Mouse (Mus musculus) testis, postnatal 10 days (tissue): ENCODE data around the gene Capn5.
A peak's percentile ranks its signal among the peaks of the same experiment; 100 is the strongest.
"Not testable (repeated sequence)": the region's sequence is repeated elsewhere in the genome, so short reads cannot be mapped to it uniquely, and the experiment has no call there.

Experiments used
- DNase-seq: peaks from one replicate; pipeline ENCODE4 v3.0.0; 2021; ENCODE audit warnings: low spot score

The Capn5 gene

DNA sequence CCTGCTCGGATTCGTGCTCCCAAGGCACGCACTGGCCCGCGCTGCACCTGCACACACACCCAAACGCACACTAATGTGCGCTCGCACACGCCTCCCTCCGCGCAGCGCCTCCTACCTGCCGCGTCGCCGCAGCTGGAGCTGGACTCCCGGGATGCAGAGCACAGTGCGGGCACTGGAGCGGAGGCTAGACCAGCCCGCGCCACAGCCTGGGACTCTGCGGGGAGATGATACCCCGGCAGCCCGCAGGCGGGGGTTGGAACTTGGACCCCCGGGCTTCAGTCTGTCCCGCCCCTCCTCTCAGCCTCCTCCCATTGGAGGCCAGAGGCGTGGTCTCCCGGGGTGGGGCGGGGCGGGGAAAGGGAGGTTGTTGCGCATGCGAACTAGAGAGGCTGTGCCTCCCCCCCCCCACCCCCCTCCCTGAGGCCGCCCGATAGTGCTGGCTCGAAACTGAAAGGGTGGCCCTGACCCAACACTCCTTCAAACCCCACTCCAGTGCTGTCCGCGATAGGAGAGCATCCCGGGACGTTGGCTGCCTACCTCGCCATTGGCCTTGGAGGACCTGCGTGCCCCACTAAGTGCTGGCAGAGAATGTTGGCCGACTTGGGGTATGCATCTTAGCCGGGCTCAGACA lies at the start of gene Capn5:
TSS of gene Capn5 (minus strand) at position 346 of the 631 bp plus-strand sequence.
- peak; percentile 73 for DNase-seq

DNA sequence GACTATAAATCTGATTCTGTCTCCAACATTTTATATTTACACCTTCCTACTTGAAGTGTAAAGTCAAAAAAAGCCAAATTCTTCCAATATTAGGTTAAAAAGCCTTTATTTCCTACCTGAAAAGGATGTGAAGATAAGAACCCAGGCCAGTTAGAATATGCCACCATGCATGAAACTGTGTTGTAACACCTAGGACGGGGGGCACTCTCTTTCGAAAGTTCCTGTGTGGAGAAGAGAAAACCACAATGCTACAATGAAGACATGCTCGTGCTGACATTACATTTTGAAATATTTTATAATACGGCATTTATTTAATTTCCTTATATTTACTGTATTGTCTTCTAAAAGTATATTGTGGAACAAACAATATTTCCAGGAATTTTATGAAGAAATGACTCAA lies 45.7 kb upstream of the Capn5 start:
- no peak for DNase-seq

DNA sequence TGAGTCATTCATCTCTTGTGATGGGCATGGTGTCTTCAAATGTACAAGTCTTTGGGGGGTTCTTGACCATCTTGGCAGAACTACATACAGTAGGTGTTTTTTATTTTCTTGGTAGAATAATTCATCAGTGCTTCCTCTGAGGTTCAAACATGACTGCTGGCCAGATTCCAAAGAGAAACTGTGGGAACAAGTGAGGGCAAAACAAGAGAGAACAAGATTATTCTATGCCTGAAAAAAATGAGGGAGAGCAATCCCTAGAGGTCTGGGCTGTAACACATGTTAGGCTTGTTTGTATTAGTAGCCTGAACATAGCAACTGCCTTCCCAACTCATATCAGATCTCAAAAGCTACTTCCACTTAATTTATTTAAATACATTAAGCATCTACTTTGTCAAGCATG lies 38.6 kb upstream of the Capn5 start:
- DNase-seq: no peak

DNA sequence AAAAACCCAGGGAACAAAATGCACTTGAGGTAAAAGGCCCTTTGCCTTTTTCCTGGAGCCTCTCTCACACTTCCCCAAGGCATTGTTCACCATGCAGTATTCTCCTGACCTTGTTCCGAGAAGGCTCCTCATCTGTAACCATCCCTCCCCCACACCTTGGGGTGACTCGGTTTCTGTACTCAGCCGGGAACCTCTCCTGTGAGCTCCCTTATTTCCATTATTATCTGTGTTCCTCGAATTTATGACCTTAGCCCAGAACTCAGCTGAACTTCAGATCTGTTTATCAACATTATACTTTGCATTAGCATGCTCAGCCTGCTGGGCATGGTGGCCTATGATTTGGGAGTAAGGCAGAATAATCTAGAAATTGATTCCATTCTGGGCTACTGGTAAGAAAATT lies 24.9 kb upstream of the Capn5 start:
- no peak for DNase-seq

DNA sequence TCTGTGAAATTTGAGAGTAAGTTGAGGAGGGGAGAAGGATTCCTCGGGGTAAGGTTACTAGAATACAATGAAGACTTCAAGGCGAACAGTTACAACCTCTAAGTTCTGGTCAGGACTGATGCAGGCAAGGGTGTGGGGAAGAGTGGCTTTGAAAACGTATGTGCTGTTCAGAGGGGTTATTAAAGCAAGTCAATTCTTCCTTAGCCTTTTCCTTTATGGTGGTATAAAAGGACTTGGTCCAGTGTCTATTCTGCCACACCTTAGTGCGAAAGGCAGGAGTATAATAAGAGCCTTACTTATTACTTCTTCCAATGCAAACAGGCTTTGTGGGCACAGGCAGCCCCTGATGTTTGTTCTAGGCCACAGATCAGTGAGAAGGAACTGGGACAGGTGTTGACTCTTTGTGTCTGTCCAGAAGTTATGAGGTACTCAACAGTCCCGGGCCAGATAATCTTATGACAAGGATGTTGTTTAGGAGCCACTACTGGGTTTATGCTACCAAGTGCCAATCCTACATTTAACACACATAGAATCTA lies 23.5 kb upstream of the Capn5 start:
- DNase-seq: no peak

DNA sequence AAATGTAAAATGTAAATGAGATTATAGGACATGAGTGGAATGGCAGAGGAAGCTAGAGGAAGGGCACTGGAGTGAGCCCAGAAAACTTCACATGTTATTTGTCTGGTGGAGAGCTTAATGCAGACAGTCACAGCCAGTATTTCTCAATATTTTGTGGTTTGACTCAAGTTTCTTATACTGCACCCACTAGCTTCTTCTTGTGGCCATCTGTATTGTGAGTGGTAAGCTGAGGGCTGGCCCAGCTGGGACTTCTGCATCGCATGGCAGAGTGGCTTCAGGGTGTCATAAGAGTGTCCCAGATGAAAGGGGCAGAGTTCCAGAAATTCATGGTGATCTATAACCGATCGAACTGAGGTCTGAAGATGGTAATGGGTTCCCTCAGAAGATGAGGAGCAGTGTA lies 22.3 kb upstream of the Capn5 start:
- DNase-seq: no peak

DNA sequence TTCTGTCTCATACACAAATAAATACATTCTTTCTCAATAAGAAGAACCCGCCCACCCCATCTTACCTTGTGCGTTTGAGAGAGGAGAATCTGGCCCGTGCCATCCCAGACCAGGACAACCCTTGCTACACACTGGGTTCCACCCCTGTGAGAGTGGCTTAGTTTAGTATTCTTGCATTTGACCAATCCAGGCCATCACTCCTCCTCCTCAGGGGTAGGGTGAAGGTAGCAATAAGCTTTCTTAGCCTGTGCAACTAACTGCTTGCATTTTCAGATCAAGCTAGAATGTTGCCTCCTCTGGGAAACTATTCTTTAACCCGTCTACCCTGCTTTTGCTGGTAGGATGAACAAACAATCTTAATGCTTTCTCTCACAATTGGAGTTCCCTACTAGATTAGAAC lies 21.3 kb upstream of the Capn5 start, which contains the start of gene B3gnt6:
TSS of gene B3gnt6 (minus strand) at position 101 of the 400 bp plus-strand sequence.
- DNase-seq: no peak

DNA sequence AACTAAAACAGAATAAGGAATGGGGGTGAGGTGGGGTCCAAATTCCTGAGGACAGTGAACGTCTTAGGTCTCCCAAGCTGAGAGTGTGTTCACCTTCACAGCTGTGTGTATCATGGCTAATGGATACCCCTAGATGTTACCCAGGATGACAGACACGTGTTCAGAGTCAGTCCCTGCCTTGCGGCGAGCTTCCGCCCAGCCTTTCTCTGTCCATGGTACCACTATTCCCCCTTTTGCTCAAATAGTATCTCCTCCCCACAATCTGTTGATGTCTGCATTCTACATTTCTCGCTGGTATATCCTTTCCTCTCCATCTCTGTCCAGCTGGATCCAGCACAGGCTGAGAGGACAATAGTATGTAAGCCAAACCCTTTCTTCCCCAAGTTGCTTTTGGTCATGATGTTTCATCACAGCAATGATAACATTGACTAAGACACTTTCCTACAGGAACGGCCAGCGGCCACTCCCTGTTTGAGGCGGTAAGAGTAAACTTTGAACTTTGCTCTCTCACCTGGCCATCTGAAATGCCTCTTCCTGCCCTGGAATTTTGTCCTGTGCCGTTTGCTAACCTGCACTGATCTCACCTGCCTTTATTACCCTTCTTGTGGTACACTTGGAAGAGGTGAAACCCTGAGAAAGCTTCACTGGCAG lies 17.2 kb upstream of the Capn5 start:
- DNase-seq: no peak

DNA sequence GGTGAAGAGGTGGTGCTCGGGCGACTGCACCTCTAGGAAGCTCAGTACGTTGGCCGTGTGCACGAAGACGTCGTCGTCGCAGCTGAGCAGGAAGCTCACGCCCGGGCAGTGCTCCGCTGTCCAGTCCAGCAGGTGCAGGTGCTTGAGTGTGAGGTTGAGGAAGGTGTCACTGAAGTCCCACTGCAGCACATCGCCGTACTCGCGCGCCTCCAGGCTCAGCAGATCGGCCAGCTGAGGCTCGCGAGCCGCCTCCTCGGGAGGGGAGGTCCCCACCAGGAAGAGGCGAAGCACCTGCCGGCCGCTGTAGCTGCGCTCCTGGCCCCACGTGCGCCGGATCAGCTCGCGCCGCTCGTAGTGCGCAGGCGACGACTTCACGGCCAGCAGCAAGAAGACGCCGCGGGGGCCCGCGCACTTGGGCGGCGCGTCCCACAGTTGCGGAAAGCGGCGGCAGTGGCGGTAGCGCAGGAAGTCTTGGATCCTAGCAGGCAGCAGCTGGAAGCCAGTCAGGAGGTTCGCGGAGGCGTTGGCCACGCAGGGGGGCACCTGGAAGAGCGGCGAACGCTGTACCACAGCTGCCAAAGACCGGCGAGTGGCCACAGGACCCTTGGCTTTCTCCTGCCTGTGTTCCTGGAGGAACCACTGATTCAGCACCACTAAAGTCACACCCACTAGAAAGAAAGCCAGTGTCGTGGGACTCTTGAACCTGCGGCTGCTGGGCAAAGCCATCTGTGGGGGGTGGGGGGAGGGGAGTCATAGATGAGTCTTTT lies 16.1 kb upstream of the Capn5 start:
- DNase-seq: no peak

DNA sequence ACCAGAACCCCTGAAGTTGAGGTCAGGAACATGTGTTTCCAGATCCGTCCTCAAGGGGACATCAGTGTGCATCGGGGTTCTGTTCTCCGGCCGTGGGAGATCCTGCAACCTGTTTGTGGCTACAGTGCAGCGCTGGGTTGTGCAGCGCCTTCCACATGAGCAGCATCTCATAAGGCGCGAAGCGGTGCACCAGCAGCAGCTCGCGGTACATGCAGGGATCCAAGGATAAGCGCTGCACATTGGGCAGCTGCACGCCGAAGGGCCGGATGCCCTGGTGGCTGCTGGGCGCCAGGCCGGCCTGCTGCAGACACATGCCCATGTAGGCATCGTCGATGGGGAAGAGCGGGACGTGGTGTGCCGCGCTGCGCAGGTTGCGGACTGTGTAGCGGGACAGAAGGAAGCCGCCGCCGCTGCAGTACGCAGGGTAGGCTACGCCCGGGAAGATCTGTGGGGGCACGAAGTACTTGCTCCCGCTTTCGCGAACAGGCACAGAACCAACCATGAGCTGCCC lies 15.5 kb upstream of the Capn5 start:
- DNase-seq: no peak

DNA sequence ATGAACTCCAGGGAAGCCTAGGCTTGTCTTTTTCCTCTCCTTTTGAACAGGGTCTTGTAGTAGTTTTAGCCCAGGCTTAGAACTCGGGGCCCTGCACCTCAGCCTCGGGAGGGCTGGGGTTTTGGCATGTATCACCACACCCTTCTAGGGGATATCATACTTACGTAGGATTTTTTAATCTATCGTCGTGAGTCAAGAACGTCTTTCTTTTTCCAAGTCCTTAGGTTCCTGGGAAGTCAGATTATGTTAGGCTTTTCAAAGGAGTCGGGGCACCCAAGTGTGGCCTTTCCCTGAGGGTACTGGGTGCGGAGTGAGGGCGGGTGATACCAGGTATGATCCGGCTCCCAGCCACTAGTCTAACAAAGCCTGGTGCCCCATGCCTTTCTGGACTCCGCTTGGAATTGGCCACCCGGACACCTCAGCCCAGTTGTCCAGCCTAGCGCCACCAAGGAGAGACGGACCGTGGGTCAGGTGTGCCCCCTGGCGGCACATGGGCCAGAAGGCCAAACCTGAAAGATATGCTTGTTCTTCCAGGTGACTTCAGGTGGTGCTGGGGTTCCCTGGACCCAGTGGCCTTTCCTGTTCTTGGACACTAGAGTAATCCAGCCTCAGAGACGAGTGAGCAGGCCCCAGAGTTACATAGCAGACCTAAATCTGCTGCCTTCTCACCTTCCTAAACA lies 13.6 kb upstream of the Capn5 start:
- peak; percentile 66 for DNase-seq

DNA sequence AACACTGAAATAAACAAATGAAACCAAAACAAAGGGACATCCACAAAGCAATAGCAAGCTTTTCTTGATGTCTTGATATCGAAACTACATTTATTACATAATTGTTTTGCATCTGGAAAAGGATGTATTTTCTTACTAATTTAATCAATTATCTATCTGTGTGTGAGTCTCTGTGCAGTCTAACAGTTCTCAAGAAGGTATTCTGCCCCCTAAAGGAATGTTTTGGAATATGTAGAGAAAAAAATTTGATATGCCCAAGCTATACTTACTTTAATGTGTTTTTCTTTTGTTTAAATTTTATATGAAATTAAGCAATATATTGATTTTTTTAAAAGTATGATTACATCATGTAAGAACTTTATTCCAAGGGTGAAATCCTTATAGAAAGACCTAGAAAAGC lies 12.5 kb upstream of the Capn5 start:
- no peak for DNase-seq

DNA sequence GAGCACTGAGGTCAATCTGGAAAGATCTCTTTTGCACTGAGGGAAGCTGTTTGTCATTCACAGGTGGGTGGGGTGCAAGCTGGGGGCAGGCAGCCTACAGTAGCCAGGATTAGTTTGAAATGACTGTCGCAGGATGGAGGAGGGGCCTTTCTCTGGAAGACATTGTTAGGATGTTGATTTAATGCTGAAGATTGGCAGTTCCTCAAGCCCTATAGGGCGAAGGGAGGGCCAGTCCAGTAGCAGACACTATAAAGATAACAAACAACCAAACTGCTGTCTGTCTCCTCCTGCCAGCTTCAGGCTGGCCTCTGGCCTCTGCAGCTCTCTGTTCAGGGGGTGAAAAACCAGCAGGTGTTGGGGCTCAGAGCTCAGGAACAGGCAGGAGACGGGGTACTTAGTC lies 11.7 kb upstream of the Capn5 start:
- no peak for DNase-seq

DNA sequence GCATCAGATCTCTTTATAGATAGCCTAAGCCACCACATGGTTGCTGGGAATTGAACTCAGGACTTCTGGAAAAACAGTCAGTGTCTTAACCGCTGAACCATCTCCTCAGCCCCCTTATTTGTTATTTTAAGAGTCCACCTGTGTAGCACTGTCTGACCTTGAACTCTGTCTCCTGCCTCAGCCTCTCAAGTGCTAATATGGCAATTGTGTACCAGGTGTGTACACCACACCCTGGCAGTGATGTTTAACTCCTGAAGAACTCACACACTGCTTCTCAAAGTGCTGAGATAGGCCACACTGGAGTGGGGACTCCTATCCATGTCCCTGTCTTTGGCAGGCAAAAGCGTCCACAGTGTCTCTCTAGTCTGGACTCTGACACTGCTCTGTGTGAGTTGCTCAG lies 10.6 kb upstream of the Capn5 start:
- DNase-seq: no peak

DNA sequence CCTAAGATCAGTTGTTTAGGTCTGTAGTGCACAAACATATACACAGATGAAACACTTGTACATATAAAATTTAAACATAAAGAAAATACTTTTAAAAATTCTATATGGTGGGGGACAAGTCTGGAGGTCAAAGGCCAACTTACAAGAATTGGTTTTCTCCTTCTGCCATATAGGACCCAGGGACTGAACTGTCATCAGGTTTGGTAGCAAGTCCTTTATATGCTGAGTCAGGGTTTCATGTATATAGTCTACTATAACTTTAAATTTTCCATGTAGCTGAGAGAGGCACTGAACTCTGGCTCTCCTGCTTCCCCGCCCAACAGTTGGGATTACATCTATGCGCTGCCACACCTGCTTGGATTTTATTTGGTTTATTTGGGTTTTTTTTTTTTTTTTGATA lies 10.2 kb upstream of the Capn5 start:
- DNase-seq: no peak

DNA sequence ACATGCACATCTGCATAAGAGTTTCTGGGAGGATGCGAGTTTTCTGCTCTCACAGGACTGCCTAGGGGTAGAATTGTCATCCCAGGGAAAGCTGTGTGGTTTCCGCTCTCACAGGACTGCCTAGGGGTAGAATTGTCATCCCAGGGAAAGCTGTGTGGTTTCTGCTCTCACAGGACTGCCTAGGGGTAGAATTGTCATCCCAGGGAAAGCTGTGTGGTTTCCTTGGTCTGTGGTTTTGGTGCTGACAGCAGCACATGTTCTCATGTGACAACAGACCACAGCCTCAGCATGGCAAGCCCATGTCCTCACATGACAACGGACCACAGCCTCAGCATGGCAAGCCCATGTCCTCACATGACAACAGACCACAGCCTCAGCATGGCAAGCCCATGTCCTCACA lies 9.3 kb upstream of the Capn5 start:
- DNase-seq: not testable (repeated sequence)

DNA sequence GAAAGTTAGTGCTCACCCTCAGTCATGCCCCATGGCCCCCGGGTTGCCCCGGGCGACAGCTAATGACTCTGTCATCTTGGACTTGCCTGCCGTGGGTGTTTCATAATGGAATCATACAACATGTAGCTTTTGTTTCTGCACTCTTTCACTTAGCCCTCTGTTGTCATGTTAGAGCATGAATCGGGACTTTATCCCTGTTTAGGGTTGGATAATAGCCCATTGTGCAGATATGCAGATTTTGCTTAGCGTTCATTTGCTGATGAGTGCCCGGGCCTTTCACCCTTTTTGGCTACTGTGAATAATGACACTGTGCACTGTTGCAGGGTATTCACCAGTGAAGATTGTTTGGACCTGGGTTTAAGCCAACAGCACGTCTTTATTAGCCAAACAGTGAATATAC lies 8.6 kb upstream of the Capn5 start:
- DNase-seq: no peak

DNA sequence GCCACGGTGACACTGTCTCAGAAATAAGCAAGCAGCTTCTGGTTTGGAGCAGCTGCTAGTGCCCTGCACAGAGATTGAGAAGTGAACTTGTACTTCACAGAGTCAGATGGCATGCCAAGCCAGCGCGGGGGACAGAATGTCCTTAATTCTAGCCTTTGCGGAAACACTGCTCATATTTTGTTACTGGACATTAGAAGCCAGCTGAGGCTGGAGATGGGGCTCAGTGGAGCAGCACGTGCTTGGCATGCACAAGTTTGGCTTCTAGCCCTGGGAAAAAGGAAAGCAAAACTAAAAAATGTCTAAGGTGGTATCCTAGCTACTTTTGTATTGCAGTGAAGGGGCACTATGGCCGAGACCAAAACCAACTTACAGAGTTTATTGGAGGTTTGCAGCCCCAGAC lies 7.3 kb upstream of the Capn5 start:
- no peak for DNase-seq

DNA sequence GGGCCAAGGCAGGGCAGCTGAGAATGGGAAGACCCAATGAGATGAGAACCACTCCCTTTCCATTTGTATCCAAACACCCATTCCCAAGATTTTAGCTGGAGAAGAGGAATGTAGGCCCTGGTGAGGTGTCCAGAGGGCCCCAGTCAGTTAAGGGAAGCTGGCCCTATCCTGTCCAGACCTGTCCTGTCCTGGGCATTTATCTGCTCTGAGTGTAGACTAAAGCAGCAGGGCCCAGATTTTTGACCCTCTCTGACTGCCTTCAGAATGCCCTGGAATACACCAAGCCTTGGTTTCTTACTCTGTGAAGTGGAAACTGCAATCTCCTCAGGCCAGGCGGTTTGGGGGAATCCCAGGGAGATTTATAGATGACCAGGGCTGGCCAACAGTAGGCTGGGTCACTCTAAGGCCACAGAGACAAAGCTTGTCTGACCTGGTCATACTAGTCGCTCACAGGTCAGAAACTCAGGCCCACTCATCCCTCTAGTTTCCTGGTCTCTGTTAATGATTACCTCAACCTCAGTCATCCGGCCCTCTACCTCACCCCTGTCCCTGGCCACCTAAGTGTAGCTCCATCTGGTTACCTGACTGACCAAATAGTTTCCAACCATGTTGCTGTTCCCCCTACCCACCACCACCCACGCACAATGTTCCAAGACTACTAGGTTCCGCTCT lies 622 bp upstream of the Capn5 start:
- no peak for DNase-seq

DNA sequence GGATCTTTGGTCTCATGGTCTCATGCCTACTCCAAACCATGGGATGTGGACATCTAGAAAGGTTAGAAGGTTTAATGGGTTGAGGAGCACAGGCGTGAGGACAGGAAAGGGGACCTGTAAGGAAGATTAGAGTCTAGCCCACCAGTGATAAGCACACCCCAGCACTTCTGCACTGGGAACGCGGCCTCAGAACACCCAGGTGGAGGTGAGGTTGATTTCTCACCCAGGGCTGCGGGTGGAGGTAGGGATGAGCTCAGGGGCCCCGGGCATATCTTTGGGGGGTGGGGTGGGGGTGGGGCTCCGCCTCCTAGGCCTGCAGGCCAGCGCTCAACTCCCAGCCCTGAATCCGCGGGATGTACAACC lies 527 bp downstream of the Capn5 start:
- DNase-seq: no peak

DNA sequence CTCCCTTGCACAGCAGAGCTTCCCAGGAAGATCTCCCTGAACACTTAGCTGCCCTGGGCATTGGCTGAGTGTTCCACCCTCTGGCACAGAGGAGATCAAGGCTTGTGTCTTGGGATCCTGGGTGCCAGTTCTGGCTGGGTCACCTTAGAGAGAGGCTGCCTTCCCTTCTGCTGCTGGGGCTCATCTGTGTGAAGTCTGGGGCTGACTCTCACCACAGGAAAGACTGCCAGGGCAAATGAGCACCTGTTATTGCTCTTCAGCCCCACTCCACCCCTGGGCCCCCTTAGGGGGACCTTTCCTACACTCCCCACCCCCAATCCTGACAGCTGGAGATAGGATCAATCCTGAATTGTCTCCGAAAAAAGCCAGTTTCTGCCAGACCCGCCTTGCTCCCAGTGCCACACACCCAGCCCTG lies 996 bp downstream of the Capn5 start:
- no peak for DNase-seq
